Mouse (Mus musculus): Measurements from ENCODE around the gene Scamp3. TPM values are rescaled to one million over a fixed set of nuclear protein-coding genes. Genes with fewer than 3 reads are reported as not detected.

The Scamp3 gene
- total RNA-seq, 2 experiments from 2014 or later, result 85.3 to 89.7 TPM

DNA sequence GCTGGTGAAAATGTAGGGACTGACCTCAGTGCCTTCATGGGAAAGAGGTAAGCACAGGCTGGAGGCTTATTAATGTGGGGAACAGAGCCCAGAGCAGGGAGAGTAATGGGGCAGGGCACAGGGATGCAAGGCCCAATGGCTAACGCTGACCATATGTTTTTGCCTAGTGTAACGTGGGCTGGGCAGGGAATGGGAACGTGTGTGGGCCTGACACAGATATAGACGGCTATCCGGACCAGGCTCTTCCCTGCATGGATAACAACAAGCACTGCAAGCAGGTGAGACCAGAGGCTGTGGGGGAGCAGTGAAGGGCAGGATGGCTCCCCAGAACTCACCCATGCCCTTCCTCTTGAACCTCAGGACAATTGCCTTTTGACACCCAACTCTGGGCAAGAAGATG is 43.9 kb downstream of the Scamp3 start:
- intact Hi-C loops (cut with DNase I), result no loop called here
- no peak for DNase-seq

GRCm38 (mm10) chr3:89224796-89225195 is 47.5 kb downstream of the Scamp3 start:
- no peak for DNase-seq
- intact Hi-C loops (cut with DNase I), result no loop called here

GRCm38 (mm10) chr3:89225321-89225815 is 48.1 kb downstream of the Scamp3 start:
- DNase-seq, result no peak
- intact Hi-C loops (cut with DNase I), result no loop called here

GRCm38 (mm10) chr3:89225918-89226317 is 48.6 kb downstream of the Scamp3 start:
- no peak for DNase-seq
- intact Hi-C loops (cut with DNase I), result no loop called here

GRCm38 (mm10) chr3:89226361-89226760 is 49.1 kb downstream of the Scamp3 start:
- no peak for DNase-seq
- intact Hi-C loops (cut with DNase I), result no loop called here

- DNase-seq, result no peak
- intact Hi-C loops (cut with DNase I), result no loop called here
Observed at GRCm38 (mm10) chr3:89226900-89227299, 49.6 kb downstream of the Scamp3 start, which contains the start of gene Mtx1. Gene Mtx1, minus strand, starts transcription at chr3:89227088.

- intact Hi-C loops (cut with DNase I), result no loop called here
- DNase-seq, result peak; percentile 86
Observed at GRCm38 (mm10) chr3:89227307-89228179, 50.3 kb downstream of the Scamp3 start.

DNA sequence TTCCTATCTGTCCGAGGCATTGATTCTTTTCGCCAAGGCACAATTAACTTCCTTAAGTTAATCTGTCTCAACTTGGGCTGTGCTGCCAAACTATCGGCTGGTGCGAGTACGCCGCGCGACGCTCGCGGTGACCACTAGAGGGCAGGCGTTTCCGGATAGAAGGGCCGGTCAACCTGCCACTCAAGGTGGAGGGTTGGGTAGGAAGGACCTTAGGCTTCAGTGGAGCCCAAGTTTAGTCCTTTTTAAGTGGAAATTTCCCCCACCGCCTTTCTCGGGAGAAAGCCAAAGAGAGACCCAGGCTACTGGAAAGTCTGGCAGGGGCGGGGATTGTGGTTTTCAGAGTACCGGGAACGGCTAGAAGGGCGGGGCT is 50.9 kb downstream of the Scamp3 start:
- DNase-seq, result peak; percentile 87
- intact Hi-C loops (cut with DNase I), result no loop called here

- intact Hi-C loops (cut with DNase I), result no loop called here
- DNase-seq, result no peak
Observed at GRCm38 (mm10) chr3:89228836-89229235, 51.6 kb downstream of the Scamp3 start, which contains the start of gene Muc1. Gene Muc1, plus strand, starts transcription at chr3:89229057.

GRCm38 (mm10) chr3:89229276-89229675 is 52.0 kb downstream of the Scamp3 start:
- no peak for DNase-seq
- intact Hi-C loops (cut with DNase I), result no loop called here

DNA sequence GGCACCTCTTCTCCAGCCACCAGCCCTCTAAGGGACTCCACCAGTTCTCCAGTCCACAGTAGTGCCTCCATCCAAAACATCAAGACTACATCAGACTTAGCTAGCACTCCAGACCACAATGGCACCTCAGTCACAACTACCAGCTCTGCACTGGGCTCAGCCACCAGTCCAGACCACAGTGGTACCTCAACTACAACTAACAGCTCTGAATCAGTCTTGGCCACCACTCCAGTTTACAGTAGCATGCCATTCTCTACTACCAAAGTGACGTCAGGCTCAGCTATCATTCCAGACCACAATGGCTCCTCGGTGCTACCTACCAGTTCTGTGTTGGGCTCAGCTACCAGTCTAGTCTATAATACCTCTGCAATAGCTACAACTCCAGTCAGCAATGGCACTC is 53.3 kb downstream of the Scamp3 start:
- no peak for DNase-seq
- intact Hi-C loops (cut with DNase I), result no loop called here

DNA sequence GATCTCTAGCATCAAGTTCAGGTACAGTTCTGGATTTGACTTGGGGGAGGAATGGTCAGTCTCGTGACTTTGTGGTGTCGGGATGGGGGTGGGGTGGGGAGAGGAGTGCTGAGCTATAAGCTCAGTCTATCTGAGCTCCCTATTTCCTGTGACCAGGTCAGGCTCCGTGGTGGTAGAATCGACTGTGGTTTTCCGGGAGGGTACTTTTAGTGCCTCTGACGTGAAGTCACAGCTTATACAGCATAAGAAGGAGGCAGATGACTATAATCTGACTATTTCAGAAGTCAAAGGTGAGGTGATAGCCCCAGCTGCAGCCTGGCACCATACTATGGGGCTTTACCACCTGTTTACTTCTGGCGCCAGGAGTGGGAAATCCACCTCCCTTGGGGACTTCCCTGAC is 54.1 kb downstream of the Scamp3 start:
- intact Hi-C loops (cut with DNase I), result no loop called here

DNA sequence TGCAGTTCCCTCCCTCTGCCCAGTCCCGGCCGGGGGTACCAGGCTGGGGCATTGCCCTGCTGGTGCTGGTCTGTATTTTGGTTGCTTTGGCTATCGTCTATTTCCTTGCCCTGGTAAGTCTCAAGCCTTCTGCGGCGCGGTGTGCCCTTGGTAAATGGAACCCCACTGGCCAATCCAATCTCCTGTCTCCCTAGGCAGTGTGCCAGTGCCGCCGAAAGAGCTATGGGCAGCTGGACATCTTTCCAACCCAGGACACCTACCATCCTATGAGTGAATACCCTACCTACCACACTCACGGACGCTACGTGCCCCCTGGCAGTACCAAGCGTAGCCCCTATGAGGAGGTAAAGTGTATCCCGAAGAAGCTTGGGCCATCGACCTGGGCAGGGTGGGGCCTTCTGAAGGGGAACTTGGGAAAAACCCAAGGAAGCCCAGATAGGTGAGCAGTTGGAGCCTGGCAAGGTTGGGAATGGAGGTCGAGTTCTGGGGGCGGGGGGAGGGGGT is 54.6 kb downstream of the Scamp3 start:
- intact Hi-C loops (cut with DNase I), result no loop called here
- DNase-seq, result no peak

More for the DNA sequence above, 54.1 kb downstream of the Scamp3 start:
- no peak for DNase-seq

Small RNA genes lying within 50 kb of the gene (microRNA-seq; reads per million reads assigned to microRNA genes)
- gene Mir92b, result 5,777 reads per million, percentile 91 among the genes with 10 or more reads in this experiment

Other genes starting within 250 kb of the Scamp3 start
- 10 to 100 TPM; 65.7 to 66.2 TPM for gene Ash1l, start 226.9 kb upstream of the Scamp3 start, total RNA-seq (2021)
- 100 to 1,000 TPM in 1 of 2 experiments, 10 to 100 TPM in 1; 95.8 to 108 TPM for gene Dap3, start 226.3 kb upstream of the Scamp3 start, total RNA-seq (2021)
- 100 to 1,000 TPM; 189 to 196 TPM for gene Rusc1, start 84.2 kb upstream of the Scamp3 start, total RNA-seq (2021)
- gene Gm43738, start 76.4 kb upstream of the Scamp3 start, total RNA-seq (2021), result not detected
- gene Fdps, start 75.5 kb upstream of the Scamp3 start, total RNA-seq (2021), result 100 to 1,000 TPM; 314 to 352 TPM
- under 1 TPM; 0.14 to 0.66 TPM for gene Pklr, start 41.3 kb upstream of the Scamp3 start, total RNA-seq (2021)
- 10 to 100 TPM; 68.6 to 73.1 TPM for gene Hcn3, start 17.3 kb upstream of the Scamp3 start, total RNA-seq (2021)
- gene Clk2, start 12.7 kb upstream of the Scamp3 start, total RNA-seq (2021), result 10 to 100 TPM; 53.8 to 56.6 TPM
- gene Fam189b, start 5.7 kb downstream of the Scamp3 start, total RNA-seq (2021), result 10 to 100 TPM; 51.4 to 56.2 TPM
- 10 to 100 TPM; 61.3 to 62.2 TPM for gene Gba, start 25.5 kb downstream of the Scamp3 start, total RNA-seq (2021)
- gene Thbs3, start 37.7 kb downstream of the Scamp3 start, total RNA-seq (2021), result 100 to 1,000 TPM in 1 of 2 experiments, 10 to 100 TPM in 1; 99.0 to 109 TPM
- 100 to 1,000 TPM in 1 of 2 experiments, 10 to 100 TPM in 1; 99.1 to 106 TPM for gene Mtx1, start 49.6 kb downstream of the Scamp3 start, total RNA-seq (2021)
- gene Muc1, start 51.6 kb downstream of the Scamp3 start, total RNA-seq (2021), result 1 to 10 TPM; 1.0 to 2.0 TPM
- gene Krtcap2, start 68.5 kb downstream of the Scamp3 start, total RNA-seq (2021), result 100 to 1,000 TPM in 1 of 2 experiments, 10 to 100 TPM in 1; 86.2 to 106 TPM
- gene Trim46, start 68.8 kb downstream of the Scamp3 start, total RNA-seq (2021), result 100 to 1,000 TPM; 128 to 133 TPM
- 10 to 100 TPM; 54.0 to 59.7 TPM for gene Dpm3, start 81.9 kb downstream of the Scamp3 start, total RNA-seq (2021)
- 10 to 100 TPM; 17.3 to 21.3 TPM for gene Slc50a1, start 93.1 kb downstream of the Scamp3 start, total RNA-seq (2021)
- 1 to 10 TPM; 5.0 to 6.4 TPM for gene Efna1, start 103.7 kb downstream of the Scamp3 start, total RNA-seq (2021)
- 10 to 100 TPM; 64.7 to 66.2 TPM for gene Efna3, start 145.5 kb downstream of the Scamp3 start, total RNA-seq (2021)
- gene Efna4, start 160.6 kb downstream of the Scamp3 start, total RNA-seq (2021), result 1 to 10 TPM; 5.7 to 7.4 TPM
- gene Adam15, start 172.5 kb downstream of the Scamp3 start, total RNA-seq (2021), result 10 to 100 TPM; 84.1 to 91.0 TPM
- gene Dcst2, start 184.5 kb downstream of the Scamp3 start, total RNA-seq (2021), result under 1 TPM; 0.74 to 0.92 TPM
- gene Dcst1, start 187.8 kb downstream of the Scamp3 start, total RNA-seq (2021), result under 1 TPM; 0.22 to 0.97 TPM
- gene Zbtb7b, start 217.3 kb downstream of the Scamp3 start, total RNA-seq (2021), result 1 to 10 TPM; 3.3 to 3.8 TPM
- 1 to 10 TPM in 1 of 2 experiments, under 1 TPM in 1; 0.54 to 4.5 TPM for gene Lenep, start 225.3 kb downstream of the Scamp3 start, total RNA-seq (2021)
- gene Flad1, start 234.4 kb downstream of the Scamp3 start, total RNA-seq (2021), result 10 to 100 TPM; 27.6 to 28.3 TPM
- 10 to 100 TPM; 19.6 to 22.3 TPM for gene Cks1b, start 240.9 kb downstream of the Scamp3 start, total RNA-seq (2021)
- gene Shc1, start 241.0 kb downstream of the Scamp3 start, total RNA-seq (2021), result 10 to 100 TPM; 13.8 to 14.5 TPM

All from left cerebral cortex, postnatal 4 days (tissue).